Mouse (Mus musculus): ENCODE measurements around the gene Frmd4a. TPM values are rescaled to one million over a fixed set of nuclear protein-coding genes. Genes with fewer than 3 reads are reported as not detected.

Frmd4a gene
- total and polyA plus RNA-seq, 3 experiments, result 32.6 to 55.7 (median 43.6) TPM

GRCm38 (mm10) chr2:4474539-4474937 lies 457.0 kb downstream of the Frmd4a start:
- no peak for TF ChIP-seq POLR2AphosphoS5 (IDR thresholded peaks at IDR 0.05; ENCODE audit: insufficient replicate concordance, low read depth, low read length)
- no peak for TF ChIP-seq GATA2 (IDR thresholded peaks at IDR 0.05; ENCODE audit: borderline replicate concordance, low read depth, low read length)
- TF ChIP-seq GATA1 (IDR thresholded peaks at IDR 0.05; ENCODE audit: borderline replicate concordance, low read length), result no peak
- TF ChIP-seq TAL1 (conservative IDR thresholded peaks at IDR 0.05; ENCODE audit: low read depth, low read length), result no peak
- no peak for TF ChIP-seq CTCF (IDR thresholded peaks at IDR 0.05; ENCODE audit: low read depth, low read length)
- no peak for DNase-seq (ENCODE audit: low spot score)
- H3K4me3 ChIP-seq (ENCODE audit: low read depth, low read length), result no peak overlapping the region
- no peaks in the 10 kb centered on the region for H3K9me3 ChIP-seq (replicated peaks)
- no peaks in the 10 kb centered on the region for H3K36me3 ChIP-seq (replicated peaks)
- no peaks in the 10 kb centered on the region for H3K4me1 ChIP-seq (ENCODE audit: insufficient read depth, low read depth, low read length)
- peaks cover 3% of the 10 kb centered on the region for H3K27me3 ChIP-seq (ENCODE audit: insufficient read depth, low read length)
- ATAC-seq (ENCODE audit: extremely low read depth, insufficient number of reproducible peaks, low FRiP score, poor library complexity, severe bottlenecking), result no peak

- H3K27me3 ChIP-seq (ENCODE audit: insufficient read depth, low read length), result peaks cover 3% of the 10 kb centered on the region
- no peaks in the 10 kb centered on the region for H3K36me3 ChIP-seq (replicated peaks)
- ATAC-seq (ENCODE audit: extremely low read depth, insufficient number of reproducible peaks, low FRiP score, poor library complexity, severe bottlenecking) (no peak), DNase-seq (ENCODE audit: low spot score) (no peak)
- H3K4me1 ChIP-seq (ENCODE audit: insufficient read depth, low read depth, low read length), result no peaks in the 10 kb centered on the region
- TF ChIP-seq TAL1 (conservative IDR thresholded peaks at IDR 0.05; ENCODE audit: low read depth, low read length) (no peak), POLR2AphosphoS5 (IDR thresholded peaks at IDR 0.05; ENCODE audit: insufficient replicate concordance, low read depth, low read length) (no peak), GATA1 (IDR thresholded peaks at IDR 0.05; ENCODE audit: borderline replicate concordance, low read length) (no peak), GATA2 (IDR thresholded peaks at IDR 0.05; ENCODE audit: borderline replicate concordance, low read depth, low read length) (no peak), CTCF (IDR thresholded peaks at IDR 0.05; ENCODE audit: low read depth, low read length) (no peak)
- H3K4me3 ChIP-seq (ENCODE audit: low read depth, low read length), result no peak overlapping the region
- H3K9me3 ChIP-seq (replicated peaks), result no peaks in the 10 kb centered on the region
Measured at GRCm38 (mm10) chr2:4475991-4476390, 458.5 kb downstream of the Frmd4a start.

GRCm38 (mm10) chr2:4476608-4477007 lies 459.1 kb downstream of the Frmd4a start:
- no peaks in the 10 kb centered on the region for H3K9me3 ChIP-seq (replicated peaks)
- H3K36me3 ChIP-seq (replicated peaks), result no peaks in the 10 kb centered on the region
- no peaks in the 10 kb centered on the region for H3K4me1 ChIP-seq (ENCODE audit: insufficient read depth, low read depth, low read length)
- TF ChIP-seq POLR2AphosphoS5 (IDR thresholded peaks at IDR 0.05; ENCODE audit: insufficient replicate concordance, low read depth, low read length) (no peak), CTCF (IDR thresholded peaks at IDR 0.05; ENCODE audit: low read depth, low read length) (no peak), GATA1 (IDR thresholded peaks at IDR 0.05; ENCODE audit: borderline replicate concordance, low read length) (no peak), TAL1 (conservative IDR thresholded peaks at IDR 0.05; ENCODE audit: low read depth, low read length) (no peak), GATA2 (IDR thresholded peaks at IDR 0.05; ENCODE audit: borderline replicate concordance, low read depth, low read length) (no peak)
- peaks cover 3% of the 10 kb centered on the region for H3K27me3 ChIP-seq (ENCODE audit: insufficient read depth, low read length)
- no peak overlapping the region for H3K4me3 ChIP-seq (ENCODE audit: low read depth, low read length)
- ATAC-seq (ENCODE audit: extremely low read depth, insufficient number of reproducible peaks, low FRiP score, poor library complexity, severe bottlenecking), result no peak
- DNase-seq (ENCODE audit: low spot score), result no peak

- ATAC-seq (ENCODE audit: extremely low read depth, insufficient number of reproducible peaks, low FRiP score, poor library complexity, severe bottlenecking), result no peak
- TF ChIP-seq GATA2 (IDR thresholded peaks at IDR 0.05; ENCODE audit: borderline replicate concordance, low read depth, low read length), result no peak
- no peak for TF ChIP-seq TAL1 (conservative IDR thresholded peaks at IDR 0.05; ENCODE audit: low read depth, low read length)
- TF ChIP-seq POLR2AphosphoS5 (IDR thresholded peaks at IDR 0.05; ENCODE audit: insufficient replicate concordance, low read depth, low read length), result no peak
- no peak for TF ChIP-seq CTCF (IDR thresholded peaks at IDR 0.05; ENCODE audit: low read depth, low read length)
- no peak for TF ChIP-seq GATA1 (IDR thresholded peaks at IDR 0.05; ENCODE audit: borderline replicate concordance, low read length)
- H3K9me3 ChIP-seq (replicated peaks), result no peaks in the 10 kb centered on the region
- H3K4me3 ChIP-seq (ENCODE audit: low read depth, low read length), result no peak overlapping the region
- peaks cover 3% of the 10 kb centered on the region for H3K27me3 ChIP-seq (ENCODE audit: insufficient read depth, low read length)
- no peaks in the 10 kb centered on the region for H3K36me3 ChIP-seq (replicated peaks)
- no peak for DNase-seq (ENCODE audit: low spot score)
- H3K4me1 ChIP-seq (ENCODE audit: insufficient read depth, low read depth, low read length), result no peaks in the 10 kb centered on the region
Measured at GRCm38 (mm10) chr2:4477311-4477710, 459.8 kb downstream of the Frmd4a start.

- DNase-seq (ENCODE audit: low spot score) (no peak), ATAC-seq (ENCODE audit: extremely low read depth, insufficient number of reproducible peaks, low FRiP score, poor library complexity, severe bottlenecking) (no peak)
- Histone ChIP-seq H3K4me3 (ENCODE audit: low read depth, low read length) (no peak overlapping the region), H3K9me3 (replicated peaks) (no peaks in the 10 kb centered on the region), H3K36me3 (replicated peaks) (no peaks in the 10 kb centered on the region), H3K27me3 (ENCODE audit: insufficient read depth, low read length) (peaks cover 3% of the 10 kb centered on the region), H3K4me1 (ENCODE audit: insufficient read depth, low read depth, low read length) (0 out of 2 replicates have a peak, but pooled peaks cover 3% of the 10 kb centered on the region)
- TF ChIP-seq GATA2 (IDR thresholded peaks at IDR 0.05; ENCODE audit: borderline replicate concordance, low read depth, low read length) (no peak), POLR2AphosphoS5 (IDR thresholded peaks at IDR 0.05; ENCODE audit: insufficient replicate concordance, low read depth, low read length) (no peak), CTCF (IDR thresholded peaks at IDR 0.05; ENCODE audit: low read depth, low read length) (no peak), TAL1 (conservative IDR thresholded peaks at IDR 0.05; ENCODE audit: low read depth, low read length) (no peak), GATA1 (IDR thresholded peaks at IDR 0.05; ENCODE audit: borderline replicate concordance, low read length) (no peak)
Measured at GRCm38 (mm10) chr2:4480180-4480579, 462.7 kb downstream of the Frmd4a start.

- TF ChIP-seq CTCF (IDR thresholded peaks at IDR 0.05; ENCODE audit: low read depth, low read length) (no peak), POLR2AphosphoS5 (IDR thresholded peaks at IDR 0.05; ENCODE audit: insufficient replicate concordance, low read depth, low read length) (no peak), GATA2 (IDR thresholded peaks at IDR 0.05; ENCODE audit: borderline replicate concordance, low read depth, low read length) (no peak), TAL1 (conservative IDR thresholded peaks at IDR 0.05; ENCODE audit: low read depth, low read length) (no peak), GATA1 (IDR thresholded peaks at IDR 0.05; ENCODE audit: borderline replicate concordance, low read length) (no peak)
- DNase-seq (ENCODE audit: low spot score) (no peak), ATAC-seq (ENCODE audit: extremely low read depth, insufficient number of reproducible peaks, low FRiP score, poor library complexity, severe bottlenecking) (no peak)
- 0 out of 2 replicates have a peak, but pooled peaks cover 3% of the 10 kb centered on the region for H3K4me1 ChIP-seq (ENCODE audit: insufficient read depth, low read depth, low read length)
- H3K36me3 ChIP-seq (replicated peaks), result no peaks in the 10 kb centered on the region
- H3K4me3 ChIP-seq (ENCODE audit: low read depth, low read length), result no peak overlapping the region
- no peaks in the 10 kb centered on the region; the same call in 1 of the 2 replicates for H3K27me3 ChIP-seq (ENCODE audit: insufficient read depth, low read length)
- no peaks in the 10 kb centered on the region for H3K9me3 ChIP-seq (replicated peaks)
Measured at GRCm38 (mm10) chr2:4481154-4481553, 463.6 kb downstream of the Frmd4a start.

Data from G1E (cell line).